Mouse (Mus musculus) E14TG2a.4 (cell line): ENCODE measurements around the gene Prc1.

Source experiments
- CTCF ChIP-seq: conservative IDR thresholded peaks from 2 replicates; pipeline ENCODE4 v1.5.1; 2014; ENCODE audit warnings: low read length
- NANOG ChIP-seq: IDR thresholded peaks from 2 replicates; pipeline ENCODE4 v1.6.1; 2014; ENCODE audit warnings: borderline replicate concordance, low read length, mixed read lengths
- POU5F1 ChIP-seq: IDR thresholded peaks from 2 replicates; pipeline ENCODE4 v1.6.1; 2014; ENCODE audit warnings: low read length, borderline replicate concordance

- TF ChIP-seq CTCF: no peak
- TF ChIP-seq NANOG: no peak
- no peak for TF ChIP-seq POU5F1
Measured at GRCm38 (mm10) chr7:80252437-80252836, 41.8 kb upstream of the Prc1 start.
